Mouse (Mus musculus) G1E (cell line): Measurements from ENCODE around the gene Zfyve16.

ENCODE experiments used
- CTCF ChIP-seq: IDR thresholded peaks from 2 replicates; pipeline ENCODE4 v1.5.1; 2012; ENCODE audit warnings: low read depth, low read length, inconsistent platforms, mixed read lengths
- GATA1 ChIP-seq: IDR thresholded peaks from 2 replicates; pipeline ENCODE4 v1.6.1; 2012; ENCODE audit warnings: borderline replicate concordance, low read length, inconsistent platforms, mixed read lengths
- GATA2 ChIP-seq: IDR thresholded peaks from 2 replicates; pipeline ENCODE4 v1.6.1; 2012; ENCODE audit warnings: low read depth, low read length, inconsistent platforms, borderline replicate concordance
- POLR2AphosphoS5 ChIP-seq: IDR thresholded peaks from 2 replicates; pipeline ENCODE4 v1.6.1; 2012; ENCODE audit warnings: low read depth, low read length, inconsistent platforms; ENCODE audit not compliant: insufficient replicate concordance
- TAL1 ChIP-seq: conservative IDR thresholded peaks from 2 replicates; pipeline ENCODE4 v1.6.1; 2012; ENCODE audit warnings: low read depth, low read length, inconsistent platforms, mixed read lengths

GRCm38 (mm10) chr13:92469381-92469780, 61.3 kb downstream of the Zfyve16 start:
- TF ChIP-seq CTCF (no peak), TAL1 (no peak), GATA1 (no peak), POLR2AphosphoS5 (no peak), GATA2 (no peak)
